Mouse (Mus musculus): Measurements from ENCODE around the gene Slc7a15.
"Not testable (repeated sequence)": the region's sequence is repeated elsewhere in the genome, so short reads cannot be mapped to it uniquely, and the experiment has no call there.

Gene Slc7a15

GRCm38 (mm10) chr12:8598966-8599365 lies at the start of gene Slc7a15:
Gene Slc7a15 (minus strand): TSS chr12:8599066.
- not testable (repeated sequence) for DNase-seq (ENCODE audit: low spot score)

- peak; percentile 0 for DNase-seq (ENCODE audit: low spot score)
Observed at GRCm38 (mm10) chr12:8648211-8648610, 49.3 kb upstream of the Slc7a15 start.

- DNase-seq (ENCODE audit: low spot score): no peak
Observed at GRCm38 (mm10) chr12:8641425-8641735, 42.5 kb upstream of the Slc7a15 start.

- DNase-seq (ENCODE audit: low spot score): peak; percentile 99
Observed at GRCm38 (mm10) chr12:8640711-8641424, 42.0 kb upstream of the Slc7a15 start.

GRCm38 (mm10) chr12:8640186-8640585 lies 41.3 kb upstream of the Slc7a15 start:
- DNase-seq (ENCODE audit: low spot score): not testable (repeated sequence)

- peak; percentile 73 for DNase-seq (ENCODE audit: low spot score)
Observed at GRCm38 (mm10) chr12:8638411-8639087, 39.7 kb upstream of the Slc7a15 start.

GRCm38 (mm10) chr12:8636945-8637344 lies 38.1 kb upstream of the Slc7a15 start:
- no peak for DNase-seq (ENCODE audit: low spot score)

- no peak for DNase-seq (ENCODE audit: low spot score)
Observed at GRCm38 (mm10) chr12:8635546-8635945, 36.7 kb upstream of the Slc7a15 start.

- DNase-seq (ENCODE audit: low spot score): no peak
Observed at GRCm38 (mm10) chr12:8634306-8634705, 35.4 kb upstream of the Slc7a15 start.

GRCm38 (mm10) chr12:8632737-8633365 lies 34.0 kb upstream of the Slc7a15 start:
- no peak for DNase-seq (ENCODE audit: low spot score)

- no peak for DNase-seq (ENCODE audit: low spot score)
Observed at GRCm38 (mm10) chr12:8631691-8632090, 32.8 kb upstream of the Slc7a15 start.

- no peak for DNase-seq (ENCODE audit: low spot score)
Observed at GRCm38 (mm10) chr12:8629537-8629936, 30.7 kb upstream of the Slc7a15 start.

GRCm38 (mm10) chr12:8620678-8621018 lies 21.8 kb upstream of the Slc7a15 start:
- DNase-seq (ENCODE audit: low spot score): no peak

GRCm38 (mm10) chr12:8619827-8620677 lies 21.2 kb upstream of the Slc7a15 start:
- no peak for DNase-seq (ENCODE audit: low spot score)

- DNase-seq (ENCODE audit: low spot score): no peak
Observed at GRCm38 (mm10) chr12:8618271-8618670, 19.4 kb upstream of the Slc7a15 start.

- DNase-seq (ENCODE audit: low spot score): no peak
Observed at GRCm38 (mm10) chr12:8609070-8609469, 10.2 kb upstream of the Slc7a15 start.

GRCm38 (mm10) chr12:8595611-8596010 lies 3.3 kb downstream of the Slc7a15 start:
- DNase-seq (ENCODE audit: low spot score): no peak

- not testable (repeated sequence) for DNase-seq (ENCODE audit: low spot score)
Observed at GRCm38 (mm10) chr12:8591326-8591725, 7.5 kb downstream of the Slc7a15 start.

- no peak for DNase-seq (ENCODE audit: low spot score)
Observed at GRCm38 (mm10) chr12:8573405-8573804, 25.5 kb downstream of the Slc7a15 start.

- DNase-seq (ENCODE audit: low spot score): not testable (repeated sequence)
Observed at GRCm38 (mm10) chr12:8571903-8572341, 26.9 kb downstream of the Slc7a15 start.

- not testable (repeated sequence) for DNase-seq (ENCODE audit: low spot score)
Observed at GRCm38 (mm10) chr12:8571287-8571902, 27.5 kb downstream of the Slc7a15 start.

GRCm38 (mm10) chr12:8562213-8562612 lies 36.7 kb downstream of the Slc7a15 start:
- not testable (repeated sequence) for DNase-seq (ENCODE audit: low spot score)

All from layer of hippocampus, adult 11-12 months (tissue).